Mouse (Mus musculus) frontal cortex, adult (tissue): ENCODE measurements around the gene Fkbp14.

Experiments
- ATAC-seq: cut with Nextera tagmentation; 2 replicates; pipeline ENCODE4 v1.9.2; 2017; ENCODE audit warnings: mild to moderate bottlenecking, moderate library complexity, mixed read lengths; ENCODE audit not compliant: low TSS enrichment

Fkbp14 gene

GRCm38 (mm10) chr6:54597208-54597607 lies at the start of gene Fkbp14:
Gene Fkbp14, minus strand, starts transcription at chr6:54597308.
- ATAC-seq, result no peak

GRCm38 (mm10) chr6:54643181-54643580 lies 46.1 kb upstream of the Fkbp14 start:
- no peak for ATAC-seq

GRCm38 (mm10) chr6:54641953-54642352 lies 44.8 kb upstream of the Fkbp14 start:
- ATAC-seq, result peak; percentile 89

GRCm38 (mm10) chr6:54639877-54640276 lies 42.8 kb upstream of the Fkbp14 start:
- no peak for ATAC-seq

- ATAC-seq, result peak; percentile 90
Measured at GRCm38 (mm10) chr6:54631462-54631861, 34.4 kb upstream of the Fkbp14 start.

- ATAC-seq, result peak; percentile 88
Measured at GRCm38 (mm10) chr6:54629734-54630133, 32.6 kb upstream of the Fkbp14 start.

- ATAC-seq, result no peak
Measured at GRCm38 (mm10) chr6:54628381-54628780, 31.3 kb upstream of the Fkbp14 start.

- no peak for ATAC-seq
Measured at GRCm38 (mm10) chr6:54620357-54620756, 23.2 kb upstream of the Fkbp14 start.

- ATAC-seq, result no peak
Measured at GRCm38 (mm10) chr6:54619530-54619929, 22.4 kb upstream of the Fkbp14 start.

- ATAC-seq, result no peak
Measured at GRCm38 (mm10) chr6:54617363-54617762, 20.3 kb upstream of the Fkbp14 start.

GRCm38 (mm10) chr6:54606241-54606640 lies 9.1 kb upstream of the Fkbp14 start:
- ATAC-seq, result no peak

- no peak for ATAC-seq
Measured at GRCm38 (mm10) chr6:54604001-54604715, 7.0 kb upstream of the Fkbp14 start.

GRCm38 (mm10) chr6:54602891-54603290 lies 5.8 kb upstream of the Fkbp14 start:
- ATAC-seq, result no peak

GRCm38 (mm10) chr6:54600681-54601347 lies 3.7 kb upstream of the Fkbp14 start:
- no peak for ATAC-seq

GRCm38 (mm10) chr6:54597711-54598110 lies 603 bp upstream of the Fkbp14 start:
- no peak for ATAC-seq

- peak; percentile 0; the same call in 1 of the 2 replicates for ATAC-seq
Measured at GRCm38 (mm10) chr6:54595330-54595878, 1.7 kb downstream of the Fkbp14 start.

- peak; percentile 86 for ATAC-seq
Measured at GRCm38 (mm10) chr6:54594469-54595329, 2.4 kb downstream of the Fkbp14 start, which contains the start of gene Plekha8. Gene Plekha8, plus strand, starts transcription at chr6:54595111.

- ATAC-seq, result no peak
Measured at GRCm38 (mm10) chr6:54593766-54594468, 3.2 kb downstream of the Fkbp14 start.

- ATAC-seq, result peak; percentile 92
Measured at GRCm38 (mm10) chr6:54592938-54593535, 4.1 kb downstream of the Fkbp14 start.

- no peak for ATAC-seq
Measured at GRCm38 (mm10) chr6:54591778-54592177, 5.3 kb downstream of the Fkbp14 start.

GRCm38 (mm10) chr6:54590691-54591090 lies 6.4 kb downstream of the Fkbp14 start:
- ATAC-seq, result no peak
